Mouse (Mus musculus): ENCODE results near the gene Rgmb. TPM values are rescaled to one million over a fixed set of nuclear protein-coding genes. Genes with fewer than 3 reads are reported as not detected.

Gene Rgmb
- polyA plus RNA-seq, 1 experiment from 2014 or later = 30.5 TPM

DNA sequence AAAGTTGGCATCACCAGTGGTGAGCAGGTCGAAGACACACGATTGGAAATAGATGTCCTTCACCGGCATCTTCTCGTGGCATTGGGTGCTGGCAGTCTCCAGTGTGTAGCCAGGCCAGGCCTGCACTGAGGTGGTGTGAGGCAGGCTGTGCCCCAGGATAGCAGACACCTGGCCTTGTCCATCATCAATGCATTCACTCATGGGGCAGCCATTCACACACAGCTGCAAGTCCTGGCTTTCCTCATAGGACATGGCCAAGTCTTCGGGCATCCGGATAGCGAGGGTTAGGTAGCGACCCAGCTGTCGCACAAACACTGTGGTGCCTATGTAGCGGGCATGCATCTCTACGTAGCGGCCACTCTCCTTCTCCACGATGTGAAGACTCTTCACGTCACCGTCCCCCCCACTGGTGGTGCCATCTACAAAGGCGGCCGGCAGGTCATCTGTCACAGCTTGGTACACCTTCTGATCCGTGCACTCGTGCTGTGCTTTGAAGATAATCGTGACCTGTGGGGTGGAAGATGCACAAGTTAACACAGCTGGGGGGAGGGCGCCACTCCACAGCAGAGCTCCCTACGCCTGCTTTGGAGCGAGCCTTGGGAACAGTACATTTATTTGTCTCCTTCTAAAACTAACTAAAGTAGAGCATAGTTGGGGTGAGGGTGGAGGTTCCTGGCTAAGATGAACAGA, 23.4 kb downstream of the Rgmb start:
- Histone ChIP-seq H3K9me3 (no peaks in the 10 kb centered on the region), H3K36me3 (peaks cover 6% of the 10 kb centered on the region), H3K9ac (no peak overlapping the region), H3K4me3 (replicated peaks) (no peak overlapping the region), H3K4me2 (replicated peaks) (no peak overlapping the region), H3K27ac (no peak overlapping the region), H3K4me1 (replicated peaks) (0 out of 2 replicates have a peak, but pooled peaks cover 3% of the 10 kb centered on the region), H3K27me3 (replicated peaks) (no peaks in the 10 kb centered on the region)
- ATAC-seq = no peak
- whole genome bisulfite sequencing = 92% methylated on average over 23 of the region's 23 CpGs

GRCm38 (mm10) chr17:15804008-15804812, 26.6 kb downstream of the Rgmb start:
- ATAC-seq = peak; percentile 28; the same call in 1 of the 2 replicates
- 52% methylated on average over 15 of the region's 15 CpGs for WGBS

DNA sequence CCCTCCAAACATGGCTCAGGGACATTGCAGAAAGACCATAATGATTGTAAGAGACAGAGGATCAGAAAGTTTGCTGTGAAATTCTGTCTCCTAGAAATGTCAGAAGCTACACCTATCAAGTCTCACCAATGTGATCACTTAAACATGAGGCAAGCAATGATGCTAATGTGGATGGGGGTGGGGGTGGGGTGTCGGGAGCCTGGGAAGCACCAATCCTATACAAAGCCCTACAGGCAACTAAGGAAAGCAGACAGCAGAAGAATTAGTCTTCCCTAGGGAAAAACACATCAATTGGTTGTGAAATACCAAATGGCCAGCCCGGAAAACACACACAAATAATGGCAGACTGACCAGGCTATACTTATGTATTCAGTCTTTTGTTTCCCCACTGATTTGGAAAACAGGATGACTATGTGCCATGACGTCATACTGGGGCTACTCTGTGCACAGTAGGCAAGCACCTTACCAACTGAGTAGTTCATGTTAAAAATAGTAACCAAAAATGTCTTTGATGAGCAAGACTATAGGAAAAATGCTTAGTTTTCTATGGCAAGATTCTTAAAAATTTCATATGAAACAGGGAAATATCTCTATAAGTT, 31.5 kb downstream of the Rgmb start:
- WGBS = 80% methylated on average over 3 of the region's 3 CpGs
- H3K9me3 ChIP-seq = no peaks in the 10 kb centered on the region
- ATAC-seq = no peak
- no peak overlapping the region for H3K9ac ChIP-seq
- no peak overlapping the region for H3K4me2 ChIP-seq (replicated peaks)
- H3K4me3 ChIP-seq (replicated peaks) = no peak overlapping the region
- H3K36me3 ChIP-seq = no peaks in the 10 kb centered on the region
- no peaks in the 10 kb centered on the region for H3K27me3 ChIP-seq (replicated peaks)
- no peaks in the 10 kb centered on the region for H3K4me1 ChIP-seq (replicated peaks)
- H3K27ac ChIP-seq = no peak overlapping the region

More at GRCm38 (mm10) chr17:15804008-15804812, 26.6 kb downstream of the Rgmb start:
- Histone ChIP-seq H3K27ac (no peak overlapping the region), H3K9ac (no peak overlapping the region), H3K36me3 (peaks cover 6% of the 10 kb centered on the region), H3K4me1 (replicated peaks) (no peaks in the 10 kb centered on the region), H3K4me2 (replicated peaks) (no peak overlapping the region), H3K9me3 (no peaks in the 10 kb centered on the region), H3K4me3 (replicated peaks) (no peak overlapping the region), H3K27me3 (replicated peaks) (no peaks in the 10 kb centered on the region)

- Histone ChIP-seq H3K27ac (no peak overlapping the region), H3K36me3 (no peaks in the 10 kb centered on the region), H3K4me3 (replicated peaks) (no peak overlapping the region), H3K9ac (no peak overlapping the region), H3K4me1 (replicated peaks) (no peaks in the 10 kb centered on the region), H3K9me3 (no peaks in the 10 kb centered on the region), H3K4me2 (replicated peaks) (no peak overlapping the region), H3K27me3 (replicated peaks) (no peaks in the 10 kb centered on the region)
- WGBS = 87% methylated on average over 8 of the region's 8 CpGs
- ATAC-seq = no peak
These were observed 40.1 kb downstream of the Rgmb start for GRCm38 (mm10) chr17:15790716-15791115.

DNA sequence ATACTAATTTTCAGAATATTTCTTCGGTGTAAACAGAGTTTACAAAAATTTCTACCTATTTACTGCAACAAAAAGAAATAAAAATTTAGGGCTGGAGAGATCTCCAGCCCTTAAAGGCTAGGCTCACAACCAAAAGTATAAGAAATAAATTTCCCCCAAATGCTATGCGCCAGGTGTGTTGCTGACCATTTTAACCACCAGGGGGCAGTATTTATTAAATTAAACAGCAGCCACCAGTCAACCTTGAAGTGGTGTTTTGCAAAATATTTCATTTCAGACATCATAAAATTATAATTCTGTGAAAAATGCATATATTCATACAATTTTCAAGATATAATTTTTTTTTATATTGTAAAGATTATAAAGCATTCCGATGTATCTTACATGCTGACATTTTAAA, 43.8 kb downstream of the Rgmb start:
- H3K36me3 ChIP-seq = no peaks in the 10 kb centered on the region
- no peak overlapping the region for H3K4me2 ChIP-seq (replicated peaks)
- no peaks in the 10 kb centered on the region for H3K27me3 ChIP-seq (replicated peaks)
- no peak overlapping the region for H3K4me3 ChIP-seq (replicated peaks)
- H3K4me1 ChIP-seq (replicated peaks) = no peaks in the 10 kb centered on the region
- H3K27ac ChIP-seq = no peak overlapping the region
- WGBS = 23% methylated on average over 3 of the region's 3 CpGs
- H3K9me3 ChIP-seq = no peaks in the 10 kb centered on the region
- ATAC-seq = no peak
- H3K9ac ChIP-seq = no peak overlapping the region

GRCm38 (mm10) chr17:15777979-15778378, 52.9 kb downstream of the Rgmb start:
- no peaks in the 10 kb centered on the region for H3K27me3 ChIP-seq (replicated peaks)
- no peak overlapping the region for H3K27ac ChIP-seq
- no peak for ATAC-seq
- no peak overlapping the region for H3K4me3 ChIP-seq (replicated peaks)
- H3K4me1 ChIP-seq (replicated peaks) = no peaks in the 10 kb centered on the region
- H3K4me2 ChIP-seq (replicated peaks) = no peak overlapping the region
- no peak overlapping the region for H3K9ac ChIP-seq
- 87% methylated on average over 6 of the region's 6 CpGs for WGBS
- H3K9me3 ChIP-seq = no peaks in the 10 kb centered on the region
- no peaks in the 10 kb centered on the region for H3K36me3 ChIP-seq

DNA sequence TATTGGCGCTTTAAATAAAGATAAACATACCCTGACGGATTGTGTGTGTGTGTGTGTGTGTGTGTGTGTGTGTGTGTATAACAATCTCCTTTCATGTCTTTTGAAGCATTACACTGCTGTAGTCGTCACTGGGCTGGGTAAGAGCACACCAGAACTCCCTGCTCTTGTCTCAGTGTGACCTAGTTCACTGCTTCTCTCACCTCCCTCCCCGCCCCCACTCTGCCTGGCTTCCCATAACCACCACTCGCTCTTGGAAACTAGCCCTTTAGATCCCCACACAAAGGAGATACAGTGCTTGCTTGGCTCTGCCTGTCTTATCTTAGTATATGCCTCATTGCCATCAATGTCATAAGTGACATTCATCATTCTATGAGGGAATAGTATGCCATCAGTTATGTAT, 54.5 kb downstream of the Rgmb start:
- Histone ChIP-seq H3K9me3 (no peaks in the 10 kb centered on the region), H3K4me1 (replicated peaks) (no peaks in the 10 kb centered on the region), H3K27me3 (replicated peaks) (no peaks in the 10 kb centered on the region), H3K4me2 (replicated peaks) (no peak overlapping the region), H3K27ac (no peak overlapping the region), H3K9ac (no peak overlapping the region), H3K36me3 (no peaks in the 10 kb centered on the region), H3K4me3 (replicated peaks) (no peak overlapping the region)
- 62% methylated on average over 5 of the region's 5 CpGs for WGBS
- no peak for ATAC-seq

- Histone ChIP-seq H3K9ac (no peak overlapping the region), H3K4me2 (replicated peaks) (no peak overlapping the region), H3K4me1 (replicated peaks) (no peaks in the 10 kb centered on the region), H3K27ac (no peak overlapping the region), H3K9me3 (no peaks in the 10 kb centered on the region), H3K27me3 (replicated peaks) (no peaks in the 10 kb centered on the region), H3K4me3 (replicated peaks) (no peak overlapping the region), H3K36me3 (no peaks in the 10 kb centered on the region; the same call in 1 of the 2 replicates)
- no peak for ATAC-seq
- WGBS = 77% methylated on average over 5 of the region's 5 CpGs
These were observed 56.1 kb downstream of the Rgmb start for GRCm38 (mm10) chr17:15774565-15775215.

GRCm38 (mm10) chr17:15773956-15774355, 56.9 kb downstream of the Rgmb start:
- H3K4me3 ChIP-seq (replicated peaks) = no peak overlapping the region
- no peaks in the 10 kb centered on the region for H3K4me1 ChIP-seq (replicated peaks)
- H3K36me3 ChIP-seq = no peaks in the 10 kb centered on the region; the same call in 1 of the 2 replicates
- H3K27me3 ChIP-seq (replicated peaks) = no peaks in the 10 kb centered on the region
- ATAC-seq = no peak
- H3K4me2 ChIP-seq (replicated peaks) = no peak overlapping the region
- 77% methylated on average over 6 of the region's 6 CpGs for WGBS
- no peaks in the 10 kb centered on the region for H3K9me3 ChIP-seq
- H3K9ac ChIP-seq = no peak overlapping the region
- H3K27ac ChIP-seq = no peak overlapping the region

GRCm38 (mm10) chr17:15769081-15769724, 61.6 kb downstream of the Rgmb start:
- no peak overlapping the region for H3K4me3 ChIP-seq (replicated peaks)
- ATAC-seq = no peak
- H3K4me2 ChIP-seq (replicated peaks) = no peak overlapping the region
- H3K4me1 ChIP-seq (replicated peaks) = no peaks in the 10 kb centered on the region
- H3K27ac ChIP-seq = no peak overlapping the region
- peaks cover 4% of the 10 kb centered on the region for H3K36me3 ChIP-seq
- H3K9me3 ChIP-seq = no peaks in the 10 kb centered on the region
- H3K9ac ChIP-seq = no peak overlapping the region
- no peaks in the 10 kb centered on the region for H3K27me3 ChIP-seq (replicated peaks)
- 86% methylated on average over 7 of the region's 7 CpGs for WGBS

DNA sequence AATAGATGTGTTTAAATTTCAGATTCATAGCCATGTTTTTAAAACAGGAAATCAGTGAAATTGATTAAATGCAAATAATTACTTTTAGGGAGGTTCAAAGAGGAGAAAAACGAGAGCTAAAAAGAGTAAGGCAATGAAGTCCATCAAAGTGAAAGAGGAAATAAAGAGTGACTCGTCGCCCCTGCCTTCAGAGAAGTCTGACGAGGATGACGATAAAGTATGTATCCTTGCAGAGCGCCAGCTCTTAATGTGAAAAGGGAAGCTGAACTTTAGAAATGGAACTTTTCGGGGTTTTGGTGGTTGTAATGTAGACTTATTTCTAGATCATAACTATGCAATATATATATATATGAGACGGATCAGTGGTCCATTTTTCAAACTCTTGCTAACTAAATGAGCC, 69.6 kb downstream of the Rgmb start:
- Histone ChIP-seq H3K27ac (no peak overlapping the region), H3K27me3 (replicated peaks) (no peaks in the 10 kb centered on the region), H3K4me3 (replicated peaks) (no peak overlapping the region), H3K9me3 (no peaks in the 10 kb centered on the region), H3K36me3 (peaks cover 24% of the 10 kb centered on the region), H3K4me2 (replicated peaks) (no peak overlapping the region), H3K4me1 (replicated peaks) (no peaks in the 10 kb centered on the region), H3K9ac (no peak overlapping the region)
- ATAC-seq = no peak
- WGBS = 84% methylated on average over 8 of the region's 8 CpGs

Data from intestine, embryonic 15.5 days (tissue).